Mouse (Mus musculus) intestine, embryonic 15.5 days (tissue): ENCODE measurements around the gene Hk1. TPM values are rescaled to one million over a fixed set of nuclear protein-coding genes. Genes with fewer than 3 reads are reported as not detected.

Experiments
- ATAC-seq: fragments of 200-750 bp; cut with Nextera tagmentation; 2 replicates; pipeline ENCODE4 v1.8.0; 2017; ENCODE audit warnings: moderate TSS enrichment, moderate library complexity
- H3K27ac ChIP-seq: fragments of 300-500 bp; sonication (generic); 2 replicates; pipeline ENCODE4 v1.5.1; 2015; ENCODE audit warnings: mild to moderate bottlenecking, inconsistent platforms
- H3K27me3 ChIP-seq: fragments of 300-500 bp; sonication (generic); replicated peaks from 2 replicates; pipeline ENCODE4 v1.6.1; 2015; ENCODE audit warnings: inconsistent platforms
- H3K36me3 ChIP-seq: fragments of 300-500 bp; sonication (generic); 2 replicates; pipeline ENCODE4 v1.6.1; 2015; ENCODE audit warnings: inconsistent platforms
- H3K4me1 ChIP-seq: fragments of 300-500 bp; sonication (generic); replicated peaks from 2 replicates; pipeline ENCODE4 v1.6.1; 2015; ENCODE audit warnings: inconsistent platforms
- H3K4me2 ChIP-seq: fragments of 300-500 bp; sonication (generic); replicated peaks from 2 replicates; pipeline ENCODE4 v1.6.1; 2015; ENCODE audit warnings: mild to moderate bottlenecking, inconsistent platforms
- H3K4me3 ChIP-seq: fragments of 300-500 bp; sonication (generic); replicated peaks from 2 replicates; pipeline ENCODE4 v1.5.1; 2015; ENCODE audit warnings: inconsistent platforms
- H3K9ac ChIP-seq: fragments of 300-500 bp; sonication (generic); 2 replicates; pipeline ENCODE4 v1.6.1; 2015; ENCODE audit warnings: inconsistent platforms
- H3K9me3 ChIP-seq: fragments of 300-500 bp; sonication (generic); 2 replicates; pipeline ENCODE4 v1.6.1; 2016; ENCODE audit warnings: inconsistent platforms
- WGBS: fragments of 180-500 bp; shearing (Covaris S2); methylation state at CpG from one replicate; pipeline ENCODE4 v1.1.7; 2015; 5-methylcytosine and 5-hydroxymethylcytosine counted together
- polyA plus RNA-seq: library from polyadenylated mRNA; unstranded; fragments of >200 nt; fragmentation: Nextera tagmentation; extraction: Ambion mirVana; gene quantifications from 2 replicates; pipeline ENCODE4 v1.2.1, GENCODE M21; 2015

Gene Hk1
- polyA plus RNA-seq, 1 experiment from 2014 or later: 27.1 TPM

DNA sequence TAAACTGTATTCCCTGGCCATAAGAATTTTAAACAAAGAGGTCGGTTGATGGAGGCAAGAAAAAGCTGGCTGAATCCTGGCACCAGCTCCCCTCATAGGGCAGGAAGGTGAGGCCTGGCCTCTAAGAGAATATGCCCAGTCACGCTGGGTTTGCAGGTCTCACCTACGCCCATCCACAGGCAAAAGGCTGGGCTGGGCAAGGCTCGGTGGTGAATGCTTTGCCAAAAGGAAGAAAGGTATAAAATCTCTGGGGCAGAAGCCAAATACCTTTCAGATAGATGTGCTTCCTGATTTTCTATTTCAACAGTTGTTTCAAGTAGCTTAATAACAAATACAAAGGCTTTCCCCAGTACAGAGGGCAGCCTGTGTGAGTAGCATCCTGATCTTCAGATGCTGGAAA lies 100.0 kb downstream of the Hk1 start:
- H3K27ac ChIP-seq: no peak overlapping the region
- H3K4me2 ChIP-seq: no peak overlapping the region
- WGBS: 69% methylated on average over 4 of the region's 4 CpGs
- no peaks in the 10 kb centered on the region for H3K27me3 ChIP-seq
- no peak for ATAC-seq
- no peaks in the 10 kb centered on the region for H3K4me1 ChIP-seq
- H3K9ac ChIP-seq: no peak overlapping the region
- no peak overlapping the region for H3K4me3 ChIP-seq
- H3K36me3 ChIP-seq: 0 out of 2 replicates have a peak, but pooled peaks cover 3% of the 10 kb centered on the region
- no peaks in the 10 kb centered on the region for H3K9me3 ChIP-seq

- WGBS: 47% methylated on average over 3 of the region's 3 CpGs
- Histone ChIP-seq H3K36me3 (0 out of 2 replicates have a peak, but pooled peaks cover 3% of the 10 kb centered on the region), H3K27ac (no peak overlapping the region), H3K9ac (no peak overlapping the region), H3K4me1 (no peaks in the 10 kb centered on the region), H3K4me3 (no peak overlapping the region), H3K27me3 (no peaks in the 10 kb centered on the region), H3K9me3 (no peaks in the 10 kb centered on the region), H3K4me2 (no peak overlapping the region)
- ATAC-seq: no peak
Measured at GRCm38 (mm10) chr10:62279066-62279465, 100.6 kb downstream of the Hk1 start.

DNA sequence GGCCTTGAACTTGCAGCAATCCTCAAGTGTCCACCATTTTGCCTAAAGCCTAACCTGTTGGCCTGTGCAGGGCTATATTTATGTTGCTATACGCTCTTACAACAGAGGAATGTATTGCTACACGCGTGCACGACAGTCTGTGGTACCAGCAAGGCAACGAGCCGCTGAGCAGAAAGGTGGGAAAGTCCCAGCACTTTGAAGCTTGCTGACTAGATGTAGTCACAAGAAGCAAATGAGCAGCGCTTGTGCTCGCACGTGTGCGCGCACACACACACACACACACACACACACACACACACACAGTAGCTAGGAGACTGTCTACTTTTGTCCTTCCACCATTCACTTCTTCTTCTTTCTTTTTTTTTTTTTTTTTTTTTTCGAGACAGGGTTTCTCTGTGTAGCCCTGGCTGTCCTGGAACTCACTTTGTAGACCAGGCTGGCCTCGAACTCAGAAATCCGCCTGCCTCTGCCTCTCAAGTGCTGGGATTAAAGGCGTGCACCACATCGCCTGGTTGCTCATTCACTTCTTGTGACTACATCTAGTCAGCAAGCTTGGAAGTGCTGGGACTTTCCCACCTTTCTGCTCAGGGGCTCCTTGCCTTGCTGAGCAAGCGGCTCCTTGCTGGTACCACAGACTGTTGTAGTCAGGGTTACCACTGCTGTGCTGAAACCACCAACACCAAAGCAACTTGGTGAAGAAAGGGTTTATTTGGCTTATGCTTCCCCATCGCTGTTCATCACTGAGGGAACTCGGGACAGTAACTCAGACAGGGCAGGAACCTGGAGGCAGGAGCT lies 102.0 kb downstream of the Hk1 start:
- Histone ChIP-seq H3K4me1 (no peaks in the 10 kb centered on the region), H3K9ac (no peak overlapping the region), H3K36me3 (0 out of 2 replicates have a peak, but pooled peaks cover 3% of the 10 kb centered on the region), H3K9me3 (no peaks in the 10 kb centered on the region), H3K4me3 (no peak overlapping the region), H3K27ac (no peak overlapping the region), H3K27me3 (no peaks in the 10 kb centered on the region), H3K4me2 (no peak overlapping the region)
- ATAC-seq: no peak
- 93% methylated on average over 18 of the region's 19 CpGs for WGBS

DNA sequence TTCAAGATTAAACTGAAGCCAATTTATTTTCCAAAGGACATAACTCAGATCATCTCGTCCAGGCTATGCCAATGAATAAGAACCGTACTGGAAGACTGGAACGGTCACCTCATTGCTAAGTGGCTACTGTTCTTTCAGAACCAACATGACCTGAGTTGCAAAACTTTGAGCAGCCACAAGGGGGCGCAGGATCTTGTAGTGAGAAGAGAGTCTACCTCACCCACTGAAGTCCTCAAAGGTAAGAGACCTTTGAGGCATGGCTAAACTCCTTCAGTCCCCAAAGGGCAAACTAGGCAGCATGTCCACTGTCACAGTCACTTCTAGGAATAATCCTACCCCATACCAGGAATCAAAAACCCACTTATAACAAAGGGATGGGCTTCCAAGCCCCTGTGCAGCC lies 104.5 kb downstream of the Hk1 start:
- 38% methylated on average over 4 of the region's 4 CpGs for WGBS
- Histone ChIP-seq H3K9me3 (no peaks in the 10 kb centered on the region), H3K9ac (no peak overlapping the region), H3K4me2 (no peak overlapping the region), H3K36me3 (0 out of 2 replicates have a peak, but pooled peaks cover 3% of the 10 kb centered on the region), H3K4me3 (no peak overlapping the region), H3K4me1 (no peaks in the 10 kb centered on the region), H3K27me3 (no peaks in the 10 kb centered on the region), H3K27ac (no peak overlapping the region)
- ATAC-seq: no peak

- WGBS: 75% methylated on average over 16 of the region's 16 CpGs
- Histone ChIP-seq H3K27ac (no peak overlapping the region), H3K9me3 (no peaks in the 10 kb centered on the region), H3K9ac (no peak overlapping the region), H3K36me3 (no peaks in the 10 kb centered on the region), H3K4me2 (no peak overlapping the region), H3K4me1 (no peaks in the 10 kb centered on the region), H3K27me3 (no peaks in the 10 kb centered on the region), H3K4me3 (no peak overlapping the region)
- no peak for ATAC-seq
Measured at GRCm38 (mm10) chr10:62269278-62269677, 110.4 kb downstream of the Hk1 start.

DNA sequence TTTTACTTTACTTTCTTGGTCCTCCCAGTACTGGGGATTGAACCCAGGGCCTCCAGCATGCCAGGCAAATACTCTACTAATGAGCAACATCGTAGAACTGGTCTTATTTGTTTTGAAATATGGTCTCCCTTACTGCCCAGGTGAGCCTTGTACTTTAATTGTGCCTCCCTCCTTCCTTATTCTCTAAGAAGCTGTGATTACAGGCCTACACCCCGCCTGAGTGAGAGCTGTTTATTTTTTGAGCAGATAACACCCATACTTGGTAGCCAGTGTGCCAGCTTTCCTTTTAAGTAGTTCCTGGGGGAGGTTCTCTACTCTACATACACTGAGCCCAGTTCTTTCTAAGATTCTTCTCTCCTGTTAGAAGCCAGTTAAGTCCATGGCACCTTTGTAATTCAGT lies 115.4 kb downstream of the Hk1 start:
- no peak overlapping the region for H3K27ac ChIP-seq
- H3K36me3 ChIP-seq: no peaks in the 10 kb centered on the region
- H3K4me3 ChIP-seq: no peak overlapping the region
- H3K27me3 ChIP-seq: no peaks in the 10 kb centered on the region
- 0 out of 2 replicates have a peak, but pooled peaks have one; percentile 8 for ATAC-seq
- 29% methylated on average over 2 of the region's 2 CpGs for WGBS
- 0 out of 2 replicates have a peak, but pooled peaks cover 4% of the 10 kb centered on the region for H3K4me1 ChIP-seq
- no peaks in the 10 kb centered on the region for H3K9me3 ChIP-seq
- H3K4me2 ChIP-seq: no peak overlapping the region
- no peak overlapping the region for H3K9ac ChIP-seq

DNA sequence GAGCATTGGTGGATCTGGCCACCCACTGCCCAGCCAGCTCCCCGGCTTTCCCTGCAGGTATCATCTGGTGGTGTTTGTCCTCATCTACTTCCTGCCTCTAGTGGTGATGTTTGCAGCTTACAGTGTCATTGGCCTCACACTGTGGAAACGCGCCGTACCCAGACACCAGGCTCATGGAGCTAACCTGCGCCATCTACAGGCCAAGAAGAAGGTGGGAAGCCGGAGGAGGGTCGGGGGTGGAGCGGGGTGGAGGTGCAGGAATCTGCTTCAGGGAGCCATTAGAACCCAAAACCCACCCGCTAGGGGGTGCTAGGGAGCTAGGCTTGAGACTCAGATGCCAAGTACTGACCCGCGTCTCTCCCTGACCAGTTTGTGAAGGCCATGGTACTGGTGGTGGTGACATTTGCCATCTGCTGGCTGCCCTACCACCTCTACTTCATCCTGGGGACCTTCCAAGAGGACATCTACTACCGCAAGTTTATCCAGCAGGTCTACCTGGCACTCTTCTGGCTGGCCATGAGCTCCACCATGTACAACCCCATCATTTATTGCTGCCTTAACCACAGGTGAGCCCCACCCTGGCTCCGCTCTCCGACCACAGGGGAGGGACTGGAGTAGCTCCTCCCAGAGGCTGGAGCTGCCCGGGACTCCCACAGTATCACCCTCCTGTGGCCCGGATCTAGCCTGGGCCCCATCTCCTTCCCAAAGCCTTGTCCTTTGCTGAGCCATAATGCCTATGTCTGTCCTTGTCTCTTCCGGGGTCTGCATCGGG lies 118.4 kb downstream of the Hk1 start:
- Histone ChIP-seq H3K4me1 (0 out of 2 replicates have a peak, but pooled peaks cover 4% of the 10 kb centered on the region), H3K27me3 (no peaks in the 10 kb centered on the region), H3K36me3 (no peaks in the 10 kb centered on the region), H3K4me2 (no peak overlapping the region), H3K9me3 (no peaks in the 10 kb centered on the region), H3K4me3 (no peak overlapping the region), H3K27ac (no peak overlapping the region), H3K9ac (no peak overlapping the region)
- 16% methylated on average over 18 of the region's 18 CpGs for WGBS
- ATAC-seq: peak; percentile 78

DNA sequence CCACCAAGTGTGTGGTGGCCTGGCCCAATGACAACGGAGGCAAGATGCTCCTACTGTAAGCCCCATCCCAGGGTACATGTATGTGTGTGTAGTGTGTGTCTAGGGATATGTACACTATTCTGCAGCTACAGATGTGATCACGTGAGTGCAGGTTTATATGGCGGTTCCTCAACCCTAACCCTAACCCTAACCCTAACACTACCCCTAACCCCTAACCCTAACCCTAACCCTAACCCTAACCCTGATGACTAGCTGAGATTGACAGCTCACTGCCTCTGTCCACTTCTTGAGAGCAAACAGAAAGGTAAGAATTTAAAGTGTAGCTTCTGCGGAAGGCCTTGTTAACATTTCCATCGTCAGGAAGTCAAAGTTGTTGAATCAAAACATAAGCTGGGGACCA lies 121.4 kb downstream of the Hk1 start:
- WGBS: 89% methylated on average over 5 of the region's 5 CpGs
- H3K9ac ChIP-seq: no peak overlapping the region

DNA sequence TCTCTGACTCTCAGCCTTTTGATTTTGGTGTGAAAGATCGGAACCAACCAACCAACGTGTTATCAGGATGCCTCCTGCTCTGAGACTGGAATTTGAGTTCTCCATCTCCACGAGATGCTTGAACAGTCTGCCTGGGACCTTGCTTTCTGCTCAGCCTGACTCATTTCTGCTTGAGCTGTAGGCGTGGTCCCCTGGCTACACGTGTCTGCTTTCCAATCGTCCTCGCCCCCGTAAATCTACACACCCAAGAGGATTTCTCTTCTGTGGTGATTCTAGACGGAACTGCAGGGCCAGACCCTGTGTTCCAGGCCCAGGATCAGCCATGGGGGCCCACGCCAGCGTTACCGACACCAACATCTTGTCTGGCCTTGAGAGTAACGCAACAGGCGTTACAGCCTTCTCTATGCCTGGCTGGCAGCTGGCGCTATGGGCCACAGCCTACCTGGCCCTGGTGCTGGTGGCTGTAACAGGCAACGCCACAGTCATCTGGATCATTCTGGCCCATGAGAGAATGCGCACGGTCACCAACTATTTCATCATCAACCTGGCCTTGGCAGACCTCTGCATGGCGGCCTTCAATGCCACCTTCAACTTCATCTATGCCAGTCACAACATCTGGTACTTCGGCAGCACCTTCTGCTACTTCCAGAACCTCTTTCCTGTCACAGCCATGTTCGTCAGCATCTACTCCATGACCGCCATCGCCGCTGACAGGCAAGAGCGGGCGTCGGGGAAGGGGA lies 127.0 kb downstream of the Hk1 start:
- WGBS: 84% methylated on average over 27 of the region's 27 CpGs
- ATAC-seq: no peak
- Histone ChIP-seq H3K27me3 (no peaks in the 10 kb centered on the region), H3K9ac (no peak overlapping the region), H3K4me2 (no peak overlapping the region), H3K9me3 (no peaks in the 10 kb centered on the region), H3K4me3 (no peak overlapping the region), H3K36me3 (no peaks in the 10 kb centered on the region), H3K27ac (no peak overlapping the region), H3K4me1 (peaks cover 10% of the 10 kb centered on the region)

More for the DNA sequence above, 121.4 kb downstream of the Hk1 start:
- no peak for ATAC-seq
- 0 out of 2 replicates have a peak, but pooled peaks cover 4% of the 10 kb centered on the region for H3K4me1 ChIP-seq
- no peaks in the 10 kb centered on the region for H3K27me3 ChIP-seq
- H3K36me3 ChIP-seq: no peaks in the 10 kb centered on the region
- no peak overlapping the region for H3K4me2 ChIP-seq
- no peaks in the 10 kb centered on the region for H3K9me3 ChIP-seq
- H3K27ac ChIP-seq: no peak overlapping the region
- no peak overlapping the region for H3K4me3 ChIP-seq

GRCm38 (mm10) chr10:62252000-62252488 lies 127.7 kb downstream of the Hk1 start, which contains the start of gene Tacr2:
Gene Tacr2, plus strand, starts transcription at chr10:62252438.
- no peaks in the 10 kb centered on the region for H3K27me3 ChIP-seq
- no peaks in the 10 kb centered on the region for H3K36me3 ChIP-seq
- H3K4me2 ChIP-seq: no peak within 1 kb of the TSS
- WGBS: 59% methylated on average over 12 of the region's 12 CpGs
- H3K9me3 ChIP-seq: no peaks in the 10 kb centered on the region
- no peak within 1 kb of the TSS for H3K4me3 ChIP-seq
- H3K27ac ChIP-seq: no peak within 1 kb of the TSS
- H3K9ac ChIP-seq: no peak within 1 kb of the TSS
- peaks cover 11% of the 10 kb centered on the region for H3K4me1 ChIP-seq
- ATAC-seq: no peak

GRCm38 (mm10) chr10:62247815-62248214 lies 131.9 kb downstream of the Hk1 start:
- H3K27ac ChIP-seq: peak overlapping the region; percentile 62
- no peak overlapping the region; the same call in 1 of the 2 replicates for H3K4me2 ChIP-seq
- H3K36me3 ChIP-seq: no peaks in the 10 kb centered on the region
- H3K27me3 ChIP-seq: no peaks in the 10 kb centered on the region
- H3K9me3 ChIP-seq: no peaks in the 10 kb centered on the region
- peak; percentile 69 for ATAC-seq
- peaks cover 11% of the 10 kb centered on the region for H3K4me1 ChIP-seq
- WGBS: 9% methylated on average over 8 of the region's 8 CpGs
- no peak overlapping the region for H3K4me3 ChIP-seq
- H3K9ac ChIP-seq: no peak overlapping the region

DNA sequence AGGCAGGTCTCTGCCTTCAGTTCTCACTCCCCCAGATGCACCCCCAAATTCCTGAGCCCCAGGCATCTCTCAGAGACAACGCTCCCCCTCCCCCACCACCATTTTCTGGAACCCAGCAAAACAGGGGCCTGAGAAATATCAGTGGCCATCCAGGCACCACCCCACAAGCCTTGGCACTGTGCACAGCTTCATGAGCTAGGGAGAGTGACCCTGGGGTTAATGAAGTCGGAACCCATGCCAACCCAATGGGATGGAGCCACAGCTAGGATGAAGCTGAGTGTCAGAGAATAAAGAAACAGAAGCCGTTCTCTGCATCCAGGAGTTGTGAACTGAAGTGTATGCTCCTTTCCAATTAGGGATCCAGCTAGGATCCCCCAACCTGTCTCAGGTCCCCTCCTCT lies 132.6 kb downstream of the Hk1 start:
- Histone ChIP-seq H3K36me3 (no peaks in the 10 kb centered on the region), H3K4me3 (no peak overlapping the region), H3K4me1 (peaks cover 11% of the 10 kb centered on the region), H3K27ac (peak overlapping the region; percentile 62), H3K4me2 (no peak overlapping the region), H3K9ac (no peak overlapping the region), H3K27me3 (no peaks in the 10 kb centered on the region), H3K9me3 (no peaks in the 10 kb centered on the region)
- ATAC-seq: no peak
- WGBS: 60% methylated on average over 3 of the region's 3 CpGs
